8 mouse cellular contexts compared by ENCODE assay signal in the genomic region with DNA sequence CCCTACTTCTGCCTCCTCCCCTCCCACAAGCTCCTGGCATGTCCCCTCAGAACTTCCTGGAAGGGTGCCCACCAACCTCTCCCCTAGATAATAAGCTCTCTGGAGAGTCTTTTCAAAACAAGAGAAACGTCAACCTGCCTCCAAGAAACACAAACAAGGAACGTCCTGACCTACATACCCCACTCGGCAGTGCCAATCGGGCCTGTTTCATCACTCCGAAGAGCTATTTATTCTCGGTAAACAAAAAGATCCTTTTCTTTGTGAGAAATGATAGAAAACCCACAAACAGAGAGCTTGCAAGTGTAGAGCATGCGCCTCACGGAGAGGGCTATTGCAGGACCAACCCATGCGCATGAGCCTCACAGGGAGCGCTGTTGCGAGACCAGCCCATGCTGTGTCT.
A peak's percentile ranks its signal among the peaks of the same experiment; 100 is the strongest.
DNase-seq lines count a peak whose midpoint lies in the region; ATAC-seq lines count a peak whose summit lies in the region.

No protein-coding gene starts in this region.

- peak overlapping the region; percentile 4; the same call in 1 of the 2 replicates for H3K4me2 ChIP-seq in forebrain, embryonic 16.5 days (ENCODE audit: low read length)
- H3K4me2 ChIP-seq in forebrain, embryonic 15.5 days (replicated peaks), result no peak overlapping the region
- H3K4me2 ChIP-seq in intestine, embryonic 16.5 days (ENCODE audit: low read depth, low read length), result no peak overlapping the region

- H3K4me1 ChIP-seq in forebrain, embryonic 16.5 days (replicated peaks; ENCODE audit: control insufficient read depth, insufficient read depth, low read length), result peaks cover 4% of the 10 kb centered on the region; the same call in 1 of the 2 replicates
- H3K4me1 ChIP-seq in forebrain, embryonic 15.5 days, result peaks cover 8% of the 10 kb centered on the region
- no peaks in the 10 kb centered on the region for H3K4me1 ChIP-seq in intestine, embryonic 16.5 days (ENCODE audit: control insufficient read depth, insufficient read depth, low read length)

- H3K9me3 ChIP-seq in forebrain, embryonic 16.5 days (ENCODE audit: control insufficient read depth, low read length), result peaks cover 2% of the 10 kb centered on the region; the same call in 1 of the 2 replicates
- H3K9me3 ChIP-seq in forebrain, embryonic 15.5 days, result no peaks in the 10 kb centered on the region
- no peaks in the 10 kb centered on the region for H3K9me3 ChIP-seq in intestine, embryonic 16.5 days (ENCODE audit: control insufficient read depth, low read length)

- 51% methylated on average over 11 of the region's 11 CpGs for WGBS in forebrain, embryonic 16.5 days
- 57% methylated on average over 11 of the region's 11 CpGs for WGBS in forebrain, embryonic 15.5 days
- 77% methylated on average over 11 of the region's 11 CpGs for WGBS in intestine, embryonic 16.5 days

- intact Hi-C loops in heart, postnatal 10 days (cut with DNase I), result no loop called here

- no peak overlapping the region for H3K4me3 ChIP-seq in forebrain, embryonic 16.5 days (replicated peaks; ENCODE audit: low read length)
- H3K4me3 ChIP-seq in forebrain, embryonic 15.5 days, result no peak overlapping the region
- no peak overlapping the region for H3K4me3 ChIP-seq in intestine, embryonic 16.5 days (ENCODE audit: low read length)

- DNase-seq in lung, postnatal 10 days, result peak; percentile 45
- DNase-seq in lung, postnatal 25 days (ENCODE audit: low spot score), result no peak
- peak; percentile 54 to 66 for DNase-seq in heart, postnatal 10 days
- DNase-seq in right cerebral cortex, adult 2 months (ENCODE audit: low spot score in 2 of 2), result peak; percentile 43 to 67
- DNase-seq in T-cell, adult 2 months (ENCODE audit: low spot score), result no peak

- no peaks in the 10 kb centered on the region for H3K36me3 ChIP-seq in forebrain, embryonic 16.5 days (ENCODE audit: control insufficient read depth, insufficient read depth)
- H3K36me3 ChIP-seq in forebrain, embryonic 15.5 days, result no peaks in the 10 kb centered on the region
- H3K36me3 ChIP-seq in intestine, embryonic 16.5 days (ENCODE audit: control insufficient read depth, insufficient read depth, low read length), result no peaks in the 10 kb centered on the region

- no peak for ATAC-seq in forebrain, embryonic 16.5 days
- ATAC-seq in forebrain, embryonic 15.5 days (replicated peaks), result no peak
- ATAC-seq in intestine, embryonic 16.5 days, result no peak

- H3K9ac ChIP-seq in forebrain, embryonic 16.5 days (replicated peaks; ENCODE audit: low read depth, low read length), result no peak overlapping the region
- no peak overlapping the region for H3K9ac ChIP-seq in forebrain, embryonic 15.5 days (replicated peaks)
- no peak overlapping the region for H3K9ac ChIP-seq in intestine, embryonic 16.5 days (ENCODE audit: low read depth, low read length)

- no peaks in the 10 kb centered on the region for H3K27me3 ChIP-seq in forebrain, embryonic 16.5 days (replicated peaks; ENCODE audit: control insufficient read depth, insufficient read depth, low read length)
- H3K27me3 ChIP-seq in forebrain, embryonic 15.5 days, result no peaks in the 10 kb centered on the region
- H3K27me3 ChIP-seq in intestine, embryonic 16.5 days (replicated peaks; ENCODE audit: control insufficient read depth, insufficient read depth, low read length), result no peaks in the 10 kb centered on the region

- H3K27ac ChIP-seq in forebrain, embryonic 16.5 days (ENCODE audit: low read length), result no peak overlapping the region
- no peak overlapping the region for H3K27ac ChIP-seq in forebrain, embryonic 15.5 days (replicated peaks)
- no peak overlapping the region for H3K27ac ChIP-seq in intestine, embryonic 16.5 days (ENCODE audit: low read length)

Comparison
In these comparisons a context has a peak if more than half of its experiments do, and no peak if none do; other contexts are left out.
1. DNase-seq: peak in lung, postnatal 10 days (single experiment), heart, postnatal 10 days (2 of 2) and right cerebral cortex, adult 2 months (2 of 2); none in lung, postnatal 25 days (single experiment) and T-cell, adult 2 months (single experiment).